Mouse (Mus musculus): ENCODE data around the gene 5830473C10Rik.

DNA sequence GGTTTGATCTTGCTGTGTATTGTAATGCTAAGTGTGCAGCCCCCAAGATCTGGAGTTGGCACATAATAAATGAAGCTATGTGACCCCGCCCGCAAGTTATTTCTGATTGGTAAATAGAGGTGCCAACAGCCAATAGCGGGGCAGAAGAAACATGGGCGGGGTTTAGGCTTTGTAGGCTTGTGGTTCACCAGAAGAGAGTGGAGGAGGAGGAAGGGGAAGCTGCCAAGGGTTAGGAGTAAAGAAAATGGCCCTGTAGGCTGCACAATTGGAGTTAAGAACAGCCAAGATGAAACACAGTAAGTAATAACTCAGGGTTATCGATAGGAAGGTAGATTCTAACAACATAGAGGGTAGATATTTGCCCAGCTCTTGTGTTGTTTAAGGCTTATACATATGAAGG, 25.6 kb downstream of the 5830473C10Rik start:
- TF ChIP-seq CTCF (IDR thresholded peaks at IDR 0.05; ENCODE audit: control insufficient read depth, insufficient read depth, low read length), result no peak
- TF ChIP-seq POLR2A (IDR thresholded peaks at IDR 0.05; ENCODE audit: borderline replicate concordance, control insufficient read depth, low read depth, low read length), result no peak

Measured in bone marrow, adult 2 months (tissue).